Mouse (Mus musculus): ENCODE results near the gene Igflr1. TPM values are rescaled to one million over a fixed set of nuclear protein-coding genes. Genes with fewer than 3 reads are reported as not detected.

Igflr1 gene
- polyA plus RNA-seq, 1 experiment from 2014 or later, result 3.7 TPM

DNA sequence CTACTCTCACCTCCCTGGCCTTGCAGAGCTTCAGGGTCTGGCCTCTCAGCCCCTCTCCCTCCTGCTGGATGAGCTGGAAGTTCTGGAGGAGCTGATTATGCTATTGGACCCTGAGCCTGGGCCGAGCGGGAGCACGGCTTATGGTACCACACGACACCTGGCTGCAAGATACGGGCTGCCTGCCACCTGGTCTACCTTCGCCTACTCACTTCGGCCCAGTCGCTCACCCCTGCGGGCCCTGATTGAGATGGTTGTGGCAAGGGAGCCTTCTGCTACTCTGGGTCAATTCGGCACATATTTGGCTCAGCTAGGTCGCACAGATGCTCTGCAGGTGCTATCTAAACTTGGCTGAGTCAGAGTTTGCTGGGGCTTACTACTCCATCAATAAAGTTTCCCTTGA lies 2.3 kb downstream of the Igflr1 start:
- Histone ChIP-seq H3K9ac (no peak overlapping the region), H3K27me3 (no peaks in the 10 kb centered on the region), H3K4me1 (replicated peaks) (peaks cover 11% of the 10 kb centered on the region), H3K36me3 (peaks cover 61% of the 10 kb centered on the region), H3K4me3 (no peak overlapping the region), H3K9me3 (replicated peaks) (no peaks in the 10 kb centered on the region), H3K4me2 (no peak overlapping the region), H3K27ac (no peak overlapping the region)
- ATAC-seq (replicated peaks; ENCODE audit: insufficient number of reproducible peaks, insufficient read depth, low FRiP score, low read depth), result no peak
- 83% methylated on average over 11 of the region's 11 CpGs for WGBS

DNA sequence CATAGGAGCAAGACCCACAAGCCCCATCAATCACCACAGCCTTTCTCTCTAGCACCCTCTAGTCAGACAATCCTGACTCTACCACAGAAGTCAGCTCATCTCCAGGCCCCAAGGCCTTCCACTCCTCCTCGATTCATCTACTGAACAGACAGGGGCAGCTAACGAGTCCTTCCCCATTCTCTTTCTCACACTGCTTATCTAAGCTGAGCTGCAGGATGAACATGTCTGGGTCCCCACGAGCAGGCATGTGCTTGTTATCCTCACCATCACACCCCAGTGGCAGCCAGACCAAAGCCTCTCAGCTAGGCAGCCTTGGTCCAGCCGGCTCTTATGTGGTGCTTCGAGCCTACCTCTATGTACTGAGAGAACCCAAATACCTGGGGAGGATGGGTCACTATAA lies 7.2 kb downstream of the Igflr1 start:
- no peak overlapping the region for H3K9ac ChIP-seq
- peak overlapping the region; percentile 14; the same call in 1 of the 2 replicates for H3K27ac ChIP-seq
- WGBS, result 72% methylated on average over 5 of the region's 5 CpGs
- no peak overlapping the region for H3K4me3 ChIP-seq
- H3K9me3 ChIP-seq (replicated peaks), result no peaks in the 10 kb centered on the region
- ATAC-seq (replicated peaks; ENCODE audit: insufficient number of reproducible peaks, insufficient read depth, low FRiP score, low read depth), result no peak
- H3K4me2 ChIP-seq, result no peak overlapping the region
- no peaks in the 10 kb centered on the region for H3K27me3 ChIP-seq
- H3K4me1 ChIP-seq (replicated peaks), result peaks cover 7% of the 10 kb centered on the region; the same call in 1 of the 2 replicates
- H3K36me3 ChIP-seq, result peaks cover 86% of the 10 kb centered on the region

DNA sequence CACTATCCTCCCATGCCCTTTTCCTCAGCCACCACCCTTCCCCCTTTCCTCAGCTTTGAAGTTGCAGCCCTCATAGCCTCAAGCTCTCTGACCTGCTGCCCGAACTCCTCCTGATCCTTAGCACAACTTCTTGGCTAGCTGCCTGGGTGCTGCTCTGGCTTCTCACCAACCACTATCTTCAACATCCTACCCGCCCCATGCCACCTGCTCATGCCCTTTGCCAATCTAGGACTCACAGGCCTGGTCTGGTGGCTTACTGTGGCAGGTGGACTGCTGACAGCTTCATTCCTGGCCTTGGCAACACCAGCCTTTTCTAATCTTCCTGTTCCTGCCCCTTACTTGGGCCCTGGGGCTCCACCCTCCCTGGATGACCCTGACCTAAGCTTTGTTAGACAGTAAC lies 7.7 kb downstream of the Igflr1 start:
- Histone ChIP-seq H3K4me1 (replicated peaks) (peaks cover 7% of the 10 kb centered on the region; the same call in 1 of the 2 replicates), H3K27me3 (no peaks in the 10 kb centered on the region), H3K4me3 (no peak overlapping the region), H3K9me3 (replicated peaks) (no peaks in the 10 kb centered on the region), H3K27ac (peak overlapping the region; percentile 36; the same call in 1 of the 2 replicates), H3K36me3 (peaks cover 89% of the 10 kb centered on the region), H3K9ac (no peak overlapping the region), H3K4me2 (no peak overlapping the region)
- 32% methylated on average over 2 of the region's 2 CpGs for WGBS
- no peak for ATAC-seq (replicated peaks; ENCODE audit: insufficient number of reproducible peaks, insufficient read depth, low FRiP score, low read depth)

DNA sequence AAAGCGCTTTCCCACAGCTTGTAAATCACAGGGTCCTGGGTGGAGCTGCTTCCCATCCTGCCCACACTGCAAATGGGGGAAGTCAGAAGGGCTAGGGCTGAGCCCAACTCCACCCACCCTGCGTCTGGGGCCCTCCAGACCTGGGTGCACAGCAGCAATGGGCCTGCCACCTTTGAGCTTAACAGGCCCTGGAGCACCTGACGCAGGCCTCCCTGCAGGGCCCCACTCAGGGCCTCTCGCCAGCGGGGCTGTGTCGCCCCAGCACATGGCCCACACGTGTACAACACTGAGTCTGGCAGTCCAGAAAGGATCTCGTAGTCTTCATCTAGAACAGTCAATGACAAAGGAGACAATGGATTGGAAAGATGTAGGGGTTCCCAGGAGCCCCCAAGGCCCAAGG lies 14.7 kb downstream of the Igflr1 start:
- H3K9ac ChIP-seq, result no peak overlapping the region
- no peak for ATAC-seq (replicated peaks; ENCODE audit: insufficient number of reproducible peaks, insufficient read depth, low FRiP score, low read depth)
- H3K9me3 ChIP-seq (replicated peaks), result no peaks in the 10 kb centered on the region
- no peak overlapping the region for H3K27ac ChIP-seq
- no peaks in the 10 kb centered on the region for H3K27me3 ChIP-seq
- no peak overlapping the region for H3K4me2 ChIP-seq
- no peaks in the 10 kb centered on the region for H3K4me1 ChIP-seq (replicated peaks)
- no peak overlapping the region for H3K4me3 ChIP-seq
- 91% methylated on average over 8 of the region's 8 CpGs for WGBS
- peaks cover 98% of the 10 kb centered on the region for H3K36me3 ChIP-seq

DNA sequence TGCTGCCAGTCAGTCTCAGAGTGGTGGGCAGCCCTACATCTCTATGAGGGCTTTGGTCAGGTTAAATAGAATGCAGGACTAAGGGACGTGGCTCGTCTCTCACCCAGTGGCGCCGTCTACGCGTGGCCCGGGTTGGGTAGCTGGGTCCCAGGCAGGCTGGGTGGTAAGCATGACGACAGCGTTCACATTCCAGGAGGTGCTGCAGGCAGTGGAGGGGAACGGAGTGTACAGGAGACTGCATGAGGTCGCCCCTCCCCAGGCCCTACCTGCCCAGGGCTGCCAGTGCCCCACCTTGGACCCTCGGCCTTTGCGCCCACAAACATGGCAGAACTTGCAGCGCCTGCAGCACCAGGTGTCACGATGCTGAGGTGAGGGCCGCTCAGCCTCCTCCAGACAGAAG lies 16.3 kb downstream of the Igflr1 start:
- H3K36me3 ChIP-seq, result peaks cover 91% of the 10 kb centered on the region
- H3K4me3 ChIP-seq, result no peak overlapping the region
- no peak overlapping the region for H3K4me2 ChIP-seq
- no peak overlapping the region for H3K27ac ChIP-seq
- peaks cover 2% of the 10 kb centered on the region; the same call in 1 of the 2 replicates for H3K4me1 ChIP-seq (replicated peaks)
- no peaks in the 10 kb centered on the region for H3K27me3 ChIP-seq
- no peak overlapping the region for H3K9ac ChIP-seq
- no peak for ATAC-seq (replicated peaks; ENCODE audit: insufficient number of reproducible peaks, insufficient read depth, low FRiP score, low read depth)
- no peaks in the 10 kb centered on the region for H3K9me3 ChIP-seq (replicated peaks)
- 94% methylated on average over 16 of the region's 16 CpGs for WGBS

DNA sequence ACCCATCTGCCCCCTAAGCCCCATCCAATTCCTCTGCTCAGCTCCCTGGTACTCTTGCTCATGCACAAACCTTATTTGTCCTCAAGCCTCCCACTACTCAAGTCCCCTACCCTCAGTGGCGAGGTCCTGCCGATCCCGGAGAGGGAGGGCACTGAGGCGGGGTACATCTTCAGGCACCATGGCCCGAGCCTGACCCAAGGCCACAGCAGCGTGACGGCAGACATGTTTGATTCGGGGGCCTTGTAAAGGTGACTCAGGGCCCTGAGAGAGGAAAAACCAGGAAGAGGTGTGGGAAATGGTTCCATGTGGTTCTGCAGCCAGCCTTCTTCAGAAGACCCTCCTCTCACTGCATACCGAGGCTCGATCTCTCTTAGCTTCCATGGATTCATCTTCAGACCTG lies 19.1 kb downstream of the Igflr1 start:
- ATAC-seq (replicated peaks; ENCODE audit: insufficient number of reproducible peaks, insufficient read depth, low FRiP score, low read depth), result no peak
- H3K4me3 ChIP-seq, result no peak overlapping the region
- no peaks in the 10 kb centered on the region for H3K27me3 ChIP-seq
- 92% methylated on average over 10 of the region's 10 CpGs for WGBS
- H3K36me3 ChIP-seq, result peaks cover 63% of the 10 kb centered on the region
- H3K9me3 ChIP-seq (replicated peaks), result no peaks in the 10 kb centered on the region
- no peak overlapping the region for H3K4me2 ChIP-seq
- no peak overlapping the region for H3K9ac ChIP-seq
- peaks cover 16% of the 10 kb centered on the region for H3K4me1 ChIP-seq (replicated peaks)
- no peak overlapping the region for H3K27ac ChIP-seq

DNA sequence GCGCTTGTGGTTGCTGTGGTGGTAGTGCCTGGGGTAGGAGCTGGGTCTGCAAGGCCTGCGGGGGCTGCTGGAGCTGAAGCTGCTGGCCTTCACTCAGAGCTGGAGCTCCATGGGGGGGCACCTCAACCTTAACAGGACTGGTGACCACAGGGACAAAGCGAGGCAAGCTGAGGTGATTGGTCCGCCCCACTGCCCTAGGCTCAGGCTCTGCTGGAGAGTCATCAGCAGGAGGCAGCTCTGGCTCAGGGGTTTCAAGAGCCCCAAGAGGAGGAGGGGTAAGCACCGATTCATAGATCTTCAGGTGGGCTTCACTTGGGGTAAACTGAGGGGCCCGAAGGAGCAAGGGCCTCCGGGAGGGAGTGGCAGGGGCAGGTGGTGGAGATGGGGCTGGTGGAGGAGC lies 19.9 kb downstream of the Igflr1 start:
- H3K9me3 ChIP-seq (replicated peaks), result no peaks in the 10 kb centered on the region
- H3K4me3 ChIP-seq, result no peak overlapping the region
- peaks cover 54% of the 10 kb centered on the region for H3K36me3 ChIP-seq
- no peak overlapping the region for H3K27ac ChIP-seq
- H3K4me2 ChIP-seq, result no peak overlapping the region
- no peak overlapping the region for H3K9ac ChIP-seq
- no peak for ATAC-seq (replicated peaks; ENCODE audit: insufficient number of reproducible peaks, insufficient read depth, low FRiP score, low read depth)
- H3K4me1 ChIP-seq (replicated peaks), result peaks cover 22% of the 10 kb centered on the region
- 92% methylated on average over 7 of the region's 7 CpGs for WGBS
- no peaks in the 10 kb centered on the region for H3K27me3 ChIP-seq

DNA sequence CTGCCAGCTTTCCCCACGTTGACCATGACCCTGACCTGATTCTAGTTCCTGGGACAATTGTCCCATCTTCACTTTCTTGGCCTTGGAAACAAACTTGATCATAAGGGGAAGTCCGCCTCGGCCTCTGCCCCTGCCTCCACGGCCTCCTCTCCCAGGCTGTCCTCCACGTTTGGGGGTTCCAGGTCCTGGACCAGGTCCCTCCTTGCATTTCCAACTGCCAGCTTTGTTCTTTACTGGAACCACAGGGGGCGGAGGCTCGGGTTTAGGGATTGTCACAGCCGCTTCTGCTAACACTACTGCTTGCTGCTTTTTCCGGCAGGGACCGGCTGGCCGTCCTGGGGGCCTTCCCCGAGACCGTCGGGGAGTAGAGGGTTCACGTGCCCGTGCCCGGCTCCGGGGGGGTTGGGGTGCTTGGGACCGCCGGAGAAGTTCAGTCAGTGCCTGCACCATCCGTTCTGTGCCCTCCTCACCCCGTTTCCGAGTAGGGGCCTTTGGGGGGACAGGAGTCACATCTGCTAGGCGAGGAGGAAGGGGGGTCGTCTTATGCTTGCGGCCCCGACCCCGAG lies 21.3 kb downstream of the Igflr1 start:
- H3K4me1 ChIP-seq (replicated peaks), result peaks cover 22% of the 10 kb centered on the region
- WGBS, result 90% methylated on average over 28 of the region's 28 CpGs
- H3K4me3 ChIP-seq, result peak overlapping the region; percentile 99; the same call in 1 of the 2 replicates

DNA sequence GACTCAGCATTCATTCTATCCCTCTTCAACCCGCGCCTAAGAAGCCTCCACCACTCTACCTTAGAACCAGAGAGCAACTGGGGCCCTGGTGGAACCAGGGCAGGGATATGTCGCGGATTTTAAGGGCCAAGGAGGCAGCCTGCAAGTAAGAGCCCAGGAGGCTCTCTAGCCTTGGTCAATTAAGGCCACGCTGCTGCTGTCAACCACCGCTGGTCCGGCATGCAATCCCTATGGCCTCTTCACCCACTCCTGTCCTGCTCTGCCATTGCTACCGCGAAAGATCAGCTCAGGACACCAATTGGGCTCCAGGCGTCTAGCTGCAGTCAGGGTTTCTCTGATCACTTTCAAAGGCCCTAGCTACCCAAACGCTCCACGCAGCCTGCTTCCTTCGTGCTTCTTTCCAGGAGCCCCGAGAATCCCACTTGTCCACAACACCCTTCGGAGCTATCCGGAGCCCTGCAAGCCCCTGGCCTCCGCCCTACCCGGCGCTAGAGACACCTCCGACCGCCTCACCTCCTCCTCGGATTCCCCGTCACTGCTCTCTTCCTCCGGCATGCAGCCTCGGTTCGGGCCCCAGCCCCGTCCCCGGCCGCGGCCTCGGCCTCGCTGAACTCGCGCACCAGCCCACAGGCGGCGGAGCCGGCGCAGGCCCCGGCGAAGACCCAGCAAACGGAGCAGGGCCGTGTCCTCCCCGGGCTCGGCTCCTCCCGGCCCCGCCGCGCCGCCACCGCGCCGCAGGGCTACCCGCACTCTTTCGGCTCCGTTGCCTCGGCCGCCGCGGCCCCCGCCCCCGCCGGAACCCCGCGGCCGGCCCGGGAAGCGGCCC lies 22.8 kb downstream of the Igflr1 start:
- H3K27ac ChIP-seq, result peak overlapping the region; percentile 95
- H3K4me3 ChIP-seq, result peak overlapping the region; percentile 99
- H3K4me1 ChIP-seq (replicated peaks), result peaks cover 22% of the 10 kb centered on the region
- peaks cover 27% of the 10 kb centered on the region for H3K36me3 ChIP-seq
- H3K4me2 ChIP-seq, result peak overlapping the region; percentile 87
- no peaks in the 10 kb centered on the region for H3K27me3 ChIP-seq
- no peaks in the 10 kb centered on the region for H3K9me3 ChIP-seq (replicated peaks)
- ATAC-seq (replicated peaks; ENCODE audit: insufficient number of reproducible peaks, insufficient read depth, low FRiP score, low read depth), result peak; percentile 10
- under 1% methylated on average over 67 of the region's 67 CpGs for WGBS
- peak overlapping the region; percentile 99 for H3K9ac ChIP-seq

More for the DNA sequence above, 21.3 kb downstream of the Igflr1 start:
- Histone ChIP-seq H3K36me3 (peaks cover 42% of the 10 kb centered on the region), H3K27me3 (no peaks in the 10 kb centered on the region), H3K9me3 (replicated peaks) (no peaks in the 10 kb centered on the region), H3K4me2 (no peak overlapping the region), H3K27ac (no peak overlapping the region), H3K9ac (no peak overlapping the region)
- no peak for ATAC-seq (replicated peaks; ENCODE audit: insufficient number of reproducible peaks, insufficient read depth, low FRiP score, low read depth)

DNA sequence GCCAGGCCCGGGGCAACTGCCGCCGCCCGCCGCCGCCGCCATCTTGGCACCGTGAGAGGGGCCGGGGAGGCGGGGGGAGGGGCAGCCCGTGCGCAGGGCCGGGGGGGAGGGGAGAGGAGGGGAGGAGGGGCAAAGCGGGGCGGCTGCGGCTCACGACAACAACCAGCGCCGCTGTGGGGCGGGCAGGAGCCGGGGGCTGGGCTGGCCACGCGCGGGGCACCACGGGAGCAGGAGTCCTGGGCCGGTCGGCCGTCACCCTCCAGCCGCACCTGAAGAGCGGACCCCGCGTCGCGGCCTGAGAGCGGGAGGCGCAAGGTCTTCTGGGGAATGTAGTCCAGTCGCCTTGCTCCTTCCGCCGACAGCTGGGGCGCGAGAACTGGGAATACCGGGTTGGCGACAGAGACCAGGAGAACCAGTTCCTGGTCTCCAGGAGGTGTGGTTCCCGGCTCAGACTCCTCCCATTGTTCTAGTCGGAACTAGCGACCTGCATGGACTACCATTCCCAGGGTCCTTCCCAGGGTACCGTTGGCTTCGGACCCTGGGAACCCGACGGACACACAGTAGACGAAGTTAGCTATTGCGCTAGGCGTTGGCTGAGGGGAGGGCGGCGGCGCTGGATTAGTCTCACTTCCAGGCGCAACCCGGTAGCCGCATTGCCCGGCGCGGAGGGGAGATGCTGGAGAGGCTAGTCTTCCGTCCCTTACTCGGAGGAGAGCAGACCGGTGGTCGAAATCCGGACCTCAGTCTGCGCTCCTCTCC lies 23.6 kb downstream of the Igflr1 start, which contains the start of gene Kmt2b:
Kmt2b (minus strand) TSS at position 51 of the 759 bp plus-strand sequence.
- Histone ChIP-seq H3K4me2 (peak within 1 kb of the TSS; percentile 87), H3K9ac (peak within 1 kb of the TSS; percentile 99), H3K27ac (peak within 1 kb of the TSS; percentile 95), H3K36me3 (peaks cover 19% of the 10 kb centered on the region), H3K27me3 (no peaks in the 10 kb centered on the region), H3K4me1 (replicated peaks) (peaks cover 22% of the 10 kb centered on the region), H3K9me3 (replicated peaks) (no peaks in the 10 kb centered on the region), H3K4me3 (peak within 1 kb of the TSS; percentile 99)
- ATAC-seq (replicated peaks; ENCODE audit: insufficient number of reproducible peaks, insufficient read depth, low FRiP score, low read depth), result peak; percentile 95
- under 1% methylated on average over 54 of the region's 68 CpGs for WGBS

Data from heart, embryonic 15.5 days (tissue).